ENCODE assay signal across 8 mouse cellular contexts in genomic region chrX:143058829-143059228, GRCm38 (mm10). TPM values are rescaled to one million over a fixed set of nuclear protein-coding genes. Genes with fewer than 3 reads are reported as not detected.
DNase-seq lines count a peak whose midpoint lies in the region; ATAC-seq and TF ChIP-seq lines count a peak whose summit lies in the region.

No protein-coding gene starts in this region.

- peaks cover 5% of the 10 kb centered on the region; the same call in 1 of the 2 replicates for H3K27me3 ChIP-seq in G1E (ENCODE audit: insufficient read depth, low read length)
- H3K27me3 ChIP-seq in forebrain, postnatal 0 days (ENCODE audit: insufficient read depth, low read length), result no peaks in the 10 kb centered on the region
- no peaks in the 10 kb centered on the region for H3K27me3 ChIP-seq in lung, embryonic 16.5 days (ENCODE audit: control insufficient read depth, insufficient read depth, low read depth, low read length)

- H3K4me2 ChIP-seq in forebrain, postnatal 0 days (ENCODE audit: low read depth), result peak overlapping the region; percentile 32
- H3K4me2 ChIP-seq in lung, embryonic 16.5 days (ENCODE audit: low read depth, low read length), result peak overlapping the region; percentile 50

- H3K36me3 ChIP-seq in G1E (replicated peaks), result no peaks in the 10 kb centered on the region
- no peaks in the 10 kb centered on the region for H3K36me3 ChIP-seq in forebrain, postnatal 0 days (ENCODE audit: insufficient read depth)
- H3K36me3 ChIP-seq in lung, embryonic 16.5 days (ENCODE audit: control insufficient read depth, insufficient read depth, low read length), result no peaks in the 10 kb centered on the region

- DNase-seq in G1E (ENCODE audit: low spot score), result peak; percentile 52
- peak; percentile 49 to 72 for DNase-seq in cerebellum, adult 18-20 months
- peak; percentile 80 for DNase-seq in forebrain, postnatal 0 days
- peak; percentile 30 for DNase-seq in layer of hippocampus, adult 9-10 months (ENCODE audit: low spot score)
- DNase-seq in ovary, postnatal 10 days (ENCODE audit: low spot score), result peak; percentile 49
- DNase-seq in thymus, postnatal 0 days (ENCODE audit: low spot score), result peak; percentile 59

- no peak overlapping the region for H3K4me3 ChIP-seq in G1E (ENCODE audit: low read depth, low read length)
- H3K4me3 ChIP-seq in forebrain, postnatal 0 days (ENCODE audit: low read depth, low read length), result no peak overlapping the region
- peak overlapping the region; percentile 28; the same call in 1 of the 2 replicates for H3K4me3 ChIP-seq in lung, embryonic 16.5 days (ENCODE audit: low read length)

- 26% methylated on average over 12 of the region's 12 CpGs for WGBS in forebrain, postnatal 0 days
- 11% methylated on average over 12 of the region's 12 CpGs for WGBS in lung, embryonic 16.5 days

- no peaks in the 10 kb centered on the region for H3K9me3 ChIP-seq in G1E (replicated peaks)
- no peaks in the 10 kb centered on the region for H3K9me3 ChIP-seq in forebrain, postnatal 0 days (ENCODE audit: low read length)
- no peaks in the 10 kb centered on the region for H3K9me3 ChIP-seq in lung, embryonic 16.5 days (ENCODE audit: control insufficient read depth, low read length)

- no peak for ATAC-seq in G1E (ENCODE audit: extremely low read depth, insufficient number of reproducible peaks, low FRiP score, poor library complexity, severe bottlenecking)
- ATAC-seq in forebrain, postnatal 0 days, result peak; percentile 78
- peak; percentile 59 to 91; a peak in 3 of 4 replicates for ATAC-seq in hematopoietic stem cell, adult 5-6 weeks (replicated peaks in 1 of 2; ENCODE audit: insufficient read depth in 1 of 2, low FRiP score in 2 of 2, low TSS enrichment in 1 of 2, low read depth in 1 of 2, poor library complexity in 2 of 2, severe bottlenecking in 2 of 2)
- ATAC-seq in lung, embryonic 16.5 days (ENCODE audit: low read depth), result peak; percentile 48

- H3K9ac ChIP-seq in forebrain, postnatal 0 days, result no peak overlapping the region
- no peak overlapping the region for H3K9ac ChIP-seq in lung, embryonic 16.5 days (ENCODE audit: low read length)

- H3K27ac ChIP-seq in forebrain, postnatal 0 days (ENCODE audit: low read depth, low read length), result no peak overlapping the region
- no peak overlapping the region for H3K27ac ChIP-seq in lung, embryonic 16.5 days (ENCODE audit: low read length)

- peaks cover 5% of the 10 kb centered on the region for H3K4me1 ChIP-seq in G1E (ENCODE audit: insufficient read depth, low read depth, low read length)
- no peaks in the 10 kb centered on the region for H3K4me1 ChIP-seq in forebrain, postnatal 0 days (ENCODE audit: insufficient read depth)
- H3K4me1 ChIP-seq in lung, embryonic 16.5 days (replicated peaks; ENCODE audit: control insufficient read depth, insufficient read depth, low read length), result no peaks in the 10 kb centered on the region

- TF ChIP-seq CTCF in G1E (IDR thresholded peaks at IDR 0.05; ENCODE audit: low read depth, low read length), result peak; percentile 29; the same call in 1 of the 2 replicates
- peak; percentile 88 for TF ChIP-seq CTCF in forebrain, postnatal 0 days (IDR thresholded peaks at IDR 0.05; ENCODE audit: low read depth)

RNA-seq across cellular contexts. Expression of gene Rtl9, which starts 40.6 kb away (rescaled TPM):
- total RNA-seq in G1E (2014; fragmentation: Nextera tagmentation) (not detected in 2 replicates), G1E (2017) (not detected in 2 replicates)
- polyA plus RNA-seq in G1E (2012), result not detected in 2 replicates
- 1.2 and 2.0 TPM in 2 replicates for total RNA-seq in forebrain, postnatal 0 days (2014; rRNA removed)
- 0.65 and 0.87 TPM in 2 replicates for polyA plus RNA-seq in forebrain, postnatal 0 days (2015; fragmentation: Nextera tagmentation; extraction: Ambion mirVana)
- not detected in 2 replicates for total RNA-seq in hematopoietic stem cell, adult 5-6 weeks (2017)
- polyA plus RNA-seq in lung, embryonic 16.5 days (2015; fragmentation: Nextera tagmentation; extraction: Ambion mirVana), result 0.21 and 0.34 TPM in 2 replicates
- polyA plus RNA-seq in thymus, postnatal 0 days (2015; fragmentation: Nextera tagmentation; extraction: Ambion mirVana), result 0.05 TPM in 1 of 2 replicates, not detected in the other

Comparison
In these comparisons a context has a peak if more than half of its experiments do, and no peak if none do; other contexts are left out.
1. DNase-seq: peak in every context shown above with its lines; median percentile 80 in forebrain, postnatal 0 days; 60 in cerebellum, adult 18-20 months; 59 in thymus, postnatal 0 days; 52 in G1E; 49 in ovary, postnatal 10 days; 30 in layer of hippocampus, adult 9-10 months.